Mouse (Mus musculus) kidney, postnatal 25 days (tissue): ENCODE measurements around the gene Gm17662.

Experiments
- DNase-seq, 2 experiments: peaks; one replicate each; pipeline ENCODE4 v3.0.0; 2021; ENCODE audit warnings: mixed read lengths in 2 of 2

Gm17662 gene

GRCm38 (mm10) chr4:104888499-104889262 lies 31.6 kb downstream of the Gm17662 start:
- DNase-seq, result no peak

- peak; percentile 50 to 59 for DNase-seq
Observed at GRCm38 (mm10) chr4:104891708-104892107, 34.6 kb downstream of the Gm17662 start.

- no peak for DNase-seq
Observed at GRCm38 (mm10) chr4:104893588-104893987, 36.5 kb downstream of the Gm17662 start.

- peak; percentile 39 to 57 for DNase-seq
Observed at GRCm38 (mm10) chr4:104894004-104894734, 37.0 kb downstream of the Gm17662 start.

GRCm38 (mm10) chr4:104902836-104903235 lies 45.7 kb downstream of the Gm17662 start:
- DNase-seq, result no peak

GRCm38 (mm10) chr4:104905049-104905448 lies 47.9 kb downstream of the Gm17662 start:
- DNase-seq, result no peak
